12 mouse cellular contexts compared by ENCODE assay signal in genomic region chr11:109754105-109754602, GRCm38 (mm10). TPM values are rescaled to one million over a fixed set of nuclear protein-coding genes. Genes with fewer than 3 reads are reported as not detected.
A peak's percentile ranks its signal among the peaks of the same experiment; 100 is the strongest.
DNase-seq lines count a peak whose midpoint lies in the region; ATAC-seq and TF ChIP-seq lines count a peak whose summit lies in the region.
"Had no signal": no experiment of that assay in that cellular context is flagged by ENCODE, and none has a peak within 500 bp of the region (broad histone marks: within the 10 kb centered on the region; RNA-seq: fewer than 3 reads in every experiment).

No protein-coding gene starts in this region.

- ATAC-seq in forebrain, embryonic 16.5 days = no peak
- no peak for ATAC-seq in intestine, postnatal 0 days

- no peak overlapping the region for H3K4me3 ChIP-seq in olfactory bulb, adult 2 months (ENCODE audit: insufficient read depth, low read depth, low read length)
- H3K4me3 ChIP-seq in forebrain, embryonic 16.5 days (replicated peaks; ENCODE audit: low read length) = no peak overlapping the region
- no peak overlapping the region for H3K4me3 ChIP-seq in intestine, postnatal 0 days (ENCODE audit: low read depth, low read length)
- H3K4me3 ChIP-seq: heart, embryonic 15.5 days; limb, embryonic 15.5 days; megakaryocyte, embryonic 14.5 days had no signal

- no peak overlapping the region for H3K4me2 ChIP-seq in forebrain, embryonic 16.5 days (ENCODE audit: low read length)
- H3K4me2 ChIP-seq in intestine, postnatal 0 days (replicated peaks; ENCODE audit: low read depth) = no peak overlapping the region
- H3K4me2 ChIP-seq: heart, embryonic 15.5 days; limb, embryonic 15.5 days had no signal

- no peak for TF ChIP-seq CTCF in olfactory bulb, adult 2 months (IDR thresholded peaks at IDR 0.05; ENCODE audit: insufficient read depth, low read depth, low read length)
- no peak for TF ChIP-seq CTCF in intestine, postnatal 0 days (IDR thresholded peaks at IDR 0.05; ENCODE audit: low read depth)

- WGBS in olfactory bulb, adult 2 months = 53% methylated on average over 7 of the region's 7 CpGs
- WGBS in forebrain, embryonic 16.5 days = 81% methylated on average over 7 of the region's 7 CpGs
- 87% methylated on average over 7 of the region's 7 CpGs for WGBS in intestine, postnatal 0 days

- H3K36me3 ChIP-seq in forebrain, embryonic 16.5 days (ENCODE audit: control insufficient read depth, insufficient read depth) = no peaks in the 10 kb centered on the region
- no peaks in the 10 kb centered on the region for H3K36me3 ChIP-seq in intestine, postnatal 0 days (ENCODE audit: control insufficient read depth, insufficient read depth)
- H3K36me3 ChIP-seq: heart, embryonic 15.5 days; limb, embryonic 15.5 days had no signal

- no peak for TF ChIP-seq POLR2A in olfactory bulb, adult 2 months (IDR thresholded peaks at IDR 0.05; ENCODE audit: insufficient read depth, low read depth, low read length)

- H3K27me3 ChIP-seq in forebrain, embryonic 16.5 days (replicated peaks; ENCODE audit: control insufficient read depth, insufficient read depth, low read length) = no peaks in the 10 kb centered on the region
- no peaks in the 10 kb centered on the region for H3K27me3 ChIP-seq in intestine, postnatal 0 days (replicated peaks; ENCODE audit: control insufficient read depth, insufficient read depth, low read length)
- H3K27me3 ChIP-seq: heart, embryonic 15.5 days; limb, embryonic 15.5 days had no signal

- peak overlapping the region; percentile 64; the same call in 1 of the 2 replicates for H3K27ac ChIP-seq in olfactory bulb, adult 2 months (ENCODE audit: insufficient read depth, low read depth, low read length)
- H3K27ac ChIP-seq in forebrain, embryonic 16.5 days (ENCODE audit: low read length) = no peak overlapping the region
- H3K27ac ChIP-seq in intestine, postnatal 0 days (ENCODE audit: low read depth, low read length) = no peak overlapping the region
- H3K27ac ChIP-seq: heart, embryonic 15.5 days; limb, embryonic 15.5 days had no signal

- H3K4me1 ChIP-seq in olfactory bulb, adult 2 months (ENCODE audit: control insufficient read depth, insufficient read depth, low read length) = no peaks in the 10 kb centered on the region
- no peaks in the 10 kb centered on the region for H3K4me1 ChIP-seq in forebrain, embryonic 16.5 days (replicated peaks; ENCODE audit: control insufficient read depth, insufficient read depth, low read length)
- no peaks in the 10 kb centered on the region for H3K4me1 ChIP-seq in intestine, postnatal 0 days (replicated peaks; ENCODE audit: control insufficient read depth, insufficient read depth, low read length)
- H3K4me1 ChIP-seq: heart, embryonic 15.5 days had no signal

- DNase-seq in layer of hippocampus, adult 18-20 months (ENCODE audit: low spot score in 2 of 2) = peak; percentile 20 to 54
- DNase-seq in layer of hippocampus, postnatal 25 days (ENCODE audit: extremely low spot score in 1 of 2, low spot score in 1 of 2) = no peak
- peak; percentile 9 to 28 for DNase-seq in cerebellum, postnatal 10 days
- peak; percentile 19 to 81 for DNase-seq in layer of hippocampus, postnatal 14 days (ENCODE audit: low spot score in 2 of 2)
- DNase-seq: kidney, adult 11 months had no signal

- no peak overlapping the region for H3K9ac ChIP-seq in forebrain, embryonic 16.5 days (replicated peaks; ENCODE audit: low read depth, low read length)
- H3K9ac ChIP-seq in intestine, postnatal 0 days (ENCODE audit: low read depth, low read length) = no peak overlapping the region
- H3K9ac ChIP-seq: heart, embryonic 15.5 days; limb, embryonic 15.5 days had no signal

- H3K9me3 ChIP-seq in forebrain, embryonic 16.5 days (ENCODE audit: control insufficient read depth, low read length) = no peaks in the 10 kb centered on the region
- no peaks in the 10 kb centered on the region for H3K9me3 ChIP-seq in intestine, postnatal 0 days (ENCODE audit: control insufficient read depth)
- H3K9me3 ChIP-seq: heart, embryonic 15.5 days; limb, embryonic 15.5 days; megakaryocyte, embryonic 14.5 days had no signal

RNA-seq across cellular contexts. Expression of gene Fam20a, which starts 32.1 kb away (rescaled TPM):
- total RNA-seq in layer of hippocampus, adult 18-20 months (2021) = 10 to 100 TPM; 14.9 to 16.4 TPM
- 10 to 100 TPM; 14.3 to 15.0 TPM for total RNA-seq in layer of hippocampus, postnatal 25 days (2021)
- total RNA-seq in layer of hippocampus, postnatal 14 days (2021) = 10 to 100 TPM; 18.7 to 21.0 TPM
- polyA plus RNA-seq in olfactory bulb, adult 2 months (2012; ENCODE audit: insufficient read depth, insufficient read length, low replicate concordance, missing spikeins) = not detected in 2 replicates
- polyA plus RNA-seq in forebrain, embryonic 16.5 days (2015; fragmentation: Nextera tagmentation; extraction: Ambion mirVana) = 1.9 and 3.5 TPM in 2 replicates
- 2.5 TPM in 2 replicates for polyA plus RNA-seq in intestine, postnatal 0 days (2015; fragmentation: Nextera tagmentation; extraction: Ambion mirVana)
- total RNA-seq: common myeloid progenitor, adult 5-6 weeks had no signal

Comparison
In these comparisons a context has a peak if more than half of its experiments do, and no peak if none do; other contexts are left out.
1. DNase-seq: peak in layer of hippocampus, adult 18-20 months (2 of 2), cerebellum, postnatal 10 days (2 of 2) and layer of hippocampus, postnatal 14 days (2 of 2); none in layer of hippocampus, postnatal 25 days (0 of 2).